Mouse (Mus musculus) layer of hippocampus, adult 2 months (tissue): ENCODE measurements at regions not wholly inside any gene's neighbourhood (a gene's known extent, or its start where the extent isn't known, plus 50 kb on each side); places are given as distances from the start of the nearest gene placed in this dataset.
A peak's percentile ranks its signal among the peaks of the same experiment; 100 is the strongest.

Source experiments
- DNase-seq, 2 experiments: peaks; one replicate each; pipeline ENCODE4 v3.0.0; 2022; ENCODE audit warnings: low spot score in 2 of 2
- H3K27ac ChIP-seq: fragments of 200-600 bp; 2 replicates; pipeline ENCODE4 v1.8.1; 2022
- H3K4me3 ChIP-seq: fragments of 200-600 bp; 2 replicates; pipeline ENCODE4 v1.8.1; 2022; ENCODE audit warnings: mild to moderate bottlenecking
- CTCF ChIP-seq: fragments of 200-600 bp; conservative IDR thresholded peaks from 2 replicates; pipeline ENCODE4 v1.8.1; 2022; ENCODE audit warnings: antibody characterized with exemption, mild to moderate bottlenecking, moderate library complexity

DNA sequence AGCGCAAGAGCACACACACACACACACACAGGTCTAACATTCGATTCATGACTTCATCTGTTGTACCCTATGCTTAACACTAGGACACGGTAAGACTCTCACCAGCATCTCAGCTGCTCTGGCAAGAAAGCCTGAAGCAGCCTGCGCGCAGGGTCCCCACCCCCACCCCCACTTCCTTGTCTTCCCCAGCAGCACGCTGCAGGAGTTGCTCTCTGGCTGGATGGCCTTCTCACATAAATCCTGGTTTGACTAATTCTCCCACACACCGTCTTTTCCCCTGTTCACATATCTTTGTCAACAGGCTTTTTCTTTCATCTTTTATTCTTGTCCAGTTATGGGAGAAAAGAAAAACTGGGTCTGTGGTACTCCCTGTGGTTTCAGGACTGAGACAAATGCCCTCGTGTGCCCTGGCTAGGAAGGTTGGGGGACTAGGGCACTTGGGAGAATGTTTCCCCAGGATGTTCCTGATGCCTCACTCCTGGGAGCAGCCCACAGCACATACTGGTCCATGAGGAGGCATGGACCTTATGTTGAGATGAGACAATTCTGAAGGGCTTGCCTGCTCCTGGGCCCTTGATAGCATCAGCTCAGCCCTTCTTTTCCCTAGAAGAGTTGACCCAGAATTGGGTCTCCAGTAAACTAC, 181.2 kb downstream of the Mreg start:
- no peak for TF ChIP-seq CTCF
- H3K4me3 ChIP-seq, result no peak overlapping the region
- no peak overlapping the region for H3K27ac ChIP-seq
- no peak for DNase-seq

DNA sequence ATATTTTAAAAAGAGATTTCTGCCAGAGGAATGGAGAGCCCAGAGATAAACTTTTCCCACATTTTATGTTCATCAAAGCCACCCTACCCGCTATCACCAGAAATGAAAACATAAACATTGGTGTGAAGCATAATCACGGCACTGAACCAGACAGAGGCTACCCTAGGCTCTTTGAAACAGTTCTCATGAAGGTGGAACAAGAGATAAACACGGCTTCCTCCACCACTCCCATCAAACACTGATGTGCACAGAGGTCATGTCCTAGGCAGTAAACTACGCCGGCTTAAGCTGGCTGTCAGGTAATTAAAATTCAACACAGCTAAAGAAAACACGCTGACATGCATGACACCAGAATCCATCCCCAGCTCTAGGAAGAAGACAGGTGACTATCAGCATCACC, 182.5 kb downstream of the Mreg start:
- TF ChIP-seq CTCF, result no peak
- no peak overlapping the region for H3K27ac ChIP-seq
- no peak overlapping the region for H3K4me3 ChIP-seq

DNA sequence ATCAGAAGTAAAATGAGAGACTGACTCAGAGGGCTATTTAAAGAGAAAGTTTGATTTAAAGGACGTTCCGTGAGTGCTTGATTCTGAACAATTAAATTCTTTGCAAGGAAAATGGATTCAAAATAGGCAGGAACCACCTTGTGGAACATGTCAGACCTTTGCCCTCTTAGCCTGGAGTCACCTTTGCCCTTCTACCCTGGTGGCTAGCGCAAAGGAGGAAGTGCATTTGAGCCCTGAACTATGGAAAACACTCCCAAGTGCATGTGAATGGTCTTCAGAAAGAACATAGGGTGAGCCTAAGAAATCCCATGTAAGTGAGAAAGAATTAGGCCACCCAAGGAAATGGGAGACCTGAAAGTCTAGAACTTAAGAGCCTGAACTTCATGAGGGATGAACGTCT, 185.2 kb downstream of the Mreg start:
- Histone ChIP-seq H3K4me3 (no peak overlapping the region), H3K27ac (no peak overlapping the region)
- TF ChIP-seq CTCF, result no peak
- no peak for DNase-seq

More for the DNA sequence above, 182.5 kb downstream of the Mreg start:
- DNase-seq, result no peak

DNA sequence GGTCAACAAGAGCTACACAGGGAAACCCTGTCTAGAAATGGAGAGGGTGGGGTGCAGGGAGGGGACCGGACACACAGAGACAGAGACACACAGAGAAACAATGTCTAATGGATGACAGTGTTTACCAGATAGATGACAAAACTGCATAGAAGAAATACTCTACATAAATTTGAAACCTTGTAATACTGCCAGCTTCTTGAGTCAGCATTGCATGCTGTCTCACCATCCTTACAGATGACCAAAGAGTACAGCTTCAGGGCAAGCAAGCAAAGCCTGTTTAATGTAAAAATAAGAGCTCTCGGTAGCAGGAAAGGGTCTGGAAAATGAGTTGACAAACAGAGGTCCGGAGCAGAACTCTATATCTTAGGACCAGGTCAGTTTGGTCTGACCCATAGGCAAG, 189.5 kb downstream of the Mreg start:
- TF ChIP-seq CTCF, result no peak
- no peak for DNase-seq
- Histone ChIP-seq H3K4me3 (no peak overlapping the region), H3K27ac (no peak overlapping the region)

DNA sequence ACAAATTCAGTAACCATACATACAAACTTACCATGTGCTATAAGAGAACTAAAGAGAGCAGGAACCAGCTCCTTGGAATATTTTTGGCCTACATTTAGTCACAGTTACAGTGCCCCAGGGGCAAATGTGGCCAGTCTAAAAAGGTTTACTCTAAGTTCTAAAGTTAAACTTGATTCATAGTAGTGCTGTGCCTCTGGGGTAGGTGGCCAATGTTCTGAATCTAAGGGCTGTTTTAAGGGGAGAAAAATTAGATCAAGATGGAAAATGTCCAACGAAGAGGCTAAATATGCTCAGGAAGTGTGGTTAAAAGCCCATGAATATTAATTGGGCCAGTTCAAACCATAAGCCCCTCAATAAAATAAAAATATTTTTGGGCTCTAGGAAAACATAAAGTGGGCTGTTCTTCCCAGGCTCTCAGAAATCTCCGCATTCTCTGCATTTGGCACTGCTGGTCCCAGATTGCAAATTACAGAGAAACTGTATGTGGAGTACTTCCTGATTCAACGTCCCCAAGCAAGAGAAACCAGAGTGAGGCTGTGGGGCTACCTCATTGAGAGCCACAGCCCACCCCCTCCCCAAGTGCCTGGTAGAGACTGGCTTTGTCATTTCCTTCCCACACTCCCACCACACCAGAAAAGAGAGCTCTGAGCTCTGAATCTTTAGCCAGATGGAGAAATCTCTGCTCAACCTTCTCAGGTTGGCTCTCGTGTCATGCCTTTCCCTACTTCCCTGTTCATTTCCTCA, 193.5 kb downstream of the Mreg start:
- no peak overlapping the region for H3K4me3 ChIP-seq
- H3K27ac ChIP-seq, result no peak overlapping the region
- no peak for DNase-seq
- TF ChIP-seq CTCF, result no peak

DNA sequence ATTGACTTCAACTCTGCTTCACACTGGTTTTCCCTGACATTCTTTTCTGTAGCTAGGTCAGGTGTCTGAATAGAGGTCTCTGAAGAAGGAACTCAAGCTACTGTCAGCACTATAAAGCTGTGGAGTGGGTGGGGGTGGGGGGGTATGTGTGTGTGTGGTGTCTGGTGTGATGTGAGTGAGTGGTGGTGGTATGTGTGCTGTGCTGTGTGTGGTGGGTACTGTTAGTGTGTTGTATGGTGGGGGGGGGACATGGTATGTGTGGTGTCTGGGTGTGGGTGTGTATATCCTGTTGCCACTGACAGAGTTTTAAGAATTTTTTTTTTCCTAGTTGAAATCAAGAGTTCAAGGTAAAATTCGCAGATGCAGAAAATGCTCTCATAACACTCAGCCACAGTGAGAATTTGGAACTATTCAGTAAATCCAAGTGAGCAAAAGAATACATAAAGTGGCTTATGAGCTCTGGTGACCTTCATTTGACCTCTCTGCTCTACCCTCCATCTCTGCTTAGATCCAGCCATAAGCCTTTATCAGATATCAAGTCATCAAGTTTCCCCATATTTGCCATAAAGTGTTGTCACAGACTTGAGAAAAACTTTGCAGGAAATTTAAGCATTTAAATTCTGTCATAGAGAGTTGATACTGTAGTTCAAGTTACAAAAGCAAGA, 194.2 kb downstream of the Mreg start:
- DNase-seq, result no peak
- H3K27ac ChIP-seq, result no peak overlapping the region
- no peak for TF ChIP-seq CTCF
- no peak overlapping the region for H3K4me3 ChIP-seq

DNA sequence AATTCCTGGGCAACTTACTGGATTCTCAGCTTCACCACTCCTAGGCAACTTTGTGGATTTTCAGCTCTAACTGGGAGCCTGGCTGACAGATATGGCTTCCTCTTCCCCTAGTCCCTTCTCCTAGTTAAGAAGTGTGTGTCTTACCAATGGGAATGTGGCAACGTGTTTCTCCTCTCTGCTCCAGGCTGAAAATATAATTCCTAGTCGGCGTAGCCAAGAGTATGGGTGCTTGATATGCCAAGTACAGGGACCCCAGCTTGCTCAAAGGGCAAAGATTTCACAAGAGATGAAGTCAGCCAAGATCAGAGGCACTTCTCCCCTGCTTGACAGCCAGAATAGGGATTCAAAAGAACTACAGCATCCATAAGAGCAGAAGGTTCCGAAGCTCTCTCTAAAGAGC, 196.6 kb downstream of the Mreg start:
- no peak for TF ChIP-seq CTCF
- no peak for DNase-seq
- no peak overlapping the region for H3K27ac ChIP-seq
- H3K4me3 ChIP-seq, result no peak overlapping the region

DNA sequence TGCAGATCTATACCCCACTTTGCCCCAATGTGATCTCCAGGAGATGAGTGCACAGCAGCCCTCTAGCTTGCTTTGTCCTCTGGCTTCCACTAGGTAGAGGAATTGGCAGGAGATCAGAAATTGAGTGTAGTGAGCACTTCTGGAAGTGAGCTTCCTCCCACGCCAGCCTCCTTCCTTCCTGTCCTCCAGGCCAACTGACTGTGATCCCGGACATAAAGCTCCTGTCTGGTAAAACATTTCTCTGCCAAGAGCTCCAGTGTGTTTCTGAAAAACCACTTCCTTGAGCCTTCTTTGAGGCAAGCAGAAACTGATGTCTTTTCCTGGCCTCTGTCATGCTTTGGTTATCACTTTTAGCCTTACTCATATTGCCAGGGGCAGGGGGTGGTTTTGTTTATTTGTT, 197.5 kb downstream of the Mreg start:
- Histone ChIP-seq H3K4me3 (no peak overlapping the region), H3K27ac (no peak overlapping the region)
- DNase-seq, result no peak
- no peak for TF ChIP-seq CTCF

DNA sequence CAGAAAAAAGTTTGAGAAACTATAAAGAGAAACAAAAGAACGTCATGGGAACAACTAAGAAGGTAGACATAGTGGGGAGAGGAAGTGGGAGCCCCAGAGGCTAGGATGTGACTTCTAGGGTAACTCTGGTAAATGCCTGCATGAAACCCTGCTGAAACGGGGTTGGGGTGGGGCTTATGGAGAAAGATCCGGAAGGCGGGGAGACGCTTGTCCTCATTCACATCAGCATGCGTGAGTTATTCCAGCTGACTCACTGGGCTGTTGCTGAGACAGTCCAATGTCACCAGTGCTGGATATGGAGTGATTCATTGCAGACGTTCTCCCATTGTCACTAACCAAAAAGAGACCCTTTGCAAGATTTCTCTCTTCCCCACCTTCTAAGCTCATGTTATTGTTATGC, 198.2 kb downstream of the Mreg start:
- no peak for DNase-seq
- no peak for TF ChIP-seq CTCF
- H3K4me3 ChIP-seq, result no peak overlapping the region
- no peak overlapping the region for H3K27ac ChIP-seq

DNA sequence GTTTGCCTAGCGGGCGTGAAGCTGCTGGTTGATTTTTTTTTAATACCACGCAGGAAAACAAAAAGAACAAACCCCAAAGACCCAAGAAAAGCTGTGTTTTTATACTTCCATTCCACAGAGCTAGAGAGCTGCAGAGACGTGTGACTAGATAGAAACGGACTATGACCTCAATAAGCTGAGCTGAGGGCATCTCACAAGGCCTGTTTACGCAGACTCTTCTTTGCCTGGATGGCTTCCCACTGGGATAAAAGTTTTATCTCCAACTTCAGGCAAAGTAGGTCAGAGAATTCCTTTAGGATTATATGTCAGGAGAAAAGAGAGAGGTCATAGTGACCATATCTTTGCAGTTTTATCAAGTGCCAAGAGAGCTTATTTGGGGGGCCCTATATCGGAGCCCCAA, 199.4 kb downstream of the Mreg start:
- no peak overlapping the region for H3K27ac ChIP-seq
- TF ChIP-seq CTCF, result no peak
- no peak overlapping the region for H3K4me3 ChIP-seq
- DNase-seq, result no peak

DNA sequence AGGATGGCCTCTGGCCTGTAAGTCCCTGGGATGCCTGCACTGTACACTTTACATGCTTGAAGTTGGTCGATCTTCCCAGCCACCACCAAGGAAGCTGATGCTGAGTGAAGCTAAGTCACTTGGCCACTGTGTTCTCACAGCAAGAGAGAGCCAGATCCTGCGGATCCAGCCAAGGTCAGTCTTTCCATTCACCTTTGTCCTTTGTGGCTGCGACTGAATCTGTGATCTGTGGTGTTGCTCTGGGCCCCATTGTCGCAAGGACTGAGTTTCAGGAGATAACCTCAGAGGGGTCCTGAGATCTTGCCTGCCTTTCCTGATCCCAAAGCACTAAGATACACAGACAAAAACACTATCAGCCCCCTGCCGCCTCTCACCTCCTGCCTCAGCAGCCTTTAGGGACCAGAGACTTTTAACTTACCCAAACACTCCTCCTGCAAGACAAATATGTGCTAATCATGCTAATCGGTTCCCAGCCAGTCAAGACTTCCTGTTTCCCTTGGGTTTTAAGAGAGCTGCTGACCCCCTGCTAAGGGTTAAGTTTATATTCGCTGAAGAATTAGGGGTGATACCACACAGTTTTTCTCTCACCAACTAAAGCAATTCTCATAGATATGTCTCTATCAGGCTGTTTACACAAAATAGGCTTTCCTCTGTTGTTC, 202.7 kb downstream of the Mreg start:
- no peak for DNase-seq
- Histone ChIP-seq H3K27ac (0 out of 2 replicates have a peak overlapping the region, but pooled peaks have one; percentile 14), H3K4me3 (no peak overlapping the region)
- TF ChIP-seq CTCF, result no peak

DNA sequence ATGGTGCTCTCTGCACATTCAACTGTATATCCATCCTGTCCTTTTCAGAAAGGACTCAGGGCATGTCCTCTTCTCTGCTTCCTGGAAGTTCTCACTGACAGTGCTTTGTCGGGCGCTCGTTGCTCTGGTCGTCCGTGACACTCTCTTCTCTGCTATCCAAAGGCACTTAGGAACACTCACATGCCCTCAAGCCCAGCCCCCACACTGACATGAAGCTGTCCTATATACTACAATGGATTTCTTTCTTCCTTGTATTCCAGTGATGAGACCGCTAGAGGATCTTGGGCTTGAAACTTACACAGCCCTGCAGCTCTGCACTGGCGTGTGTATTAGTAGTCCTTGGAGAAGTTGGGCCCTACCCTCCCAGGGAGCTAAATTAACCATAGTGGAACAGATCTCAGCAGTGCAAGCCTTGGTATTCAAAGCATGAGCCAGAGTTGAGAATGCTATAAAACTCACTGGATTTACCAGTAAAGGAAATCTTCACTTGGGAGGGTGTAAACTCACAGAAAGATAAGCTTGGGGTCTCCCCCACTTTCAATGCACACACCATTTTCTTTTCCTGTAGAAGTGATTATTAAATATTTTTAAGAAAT, 205.3 kb downstream of the Mreg start:
- TF ChIP-seq CTCF, result no peak
- no peak for DNase-seq
- no peak overlapping the region for H3K27ac ChIP-seq
- H3K4me3 ChIP-seq, result no peak overlapping the region

DNA sequence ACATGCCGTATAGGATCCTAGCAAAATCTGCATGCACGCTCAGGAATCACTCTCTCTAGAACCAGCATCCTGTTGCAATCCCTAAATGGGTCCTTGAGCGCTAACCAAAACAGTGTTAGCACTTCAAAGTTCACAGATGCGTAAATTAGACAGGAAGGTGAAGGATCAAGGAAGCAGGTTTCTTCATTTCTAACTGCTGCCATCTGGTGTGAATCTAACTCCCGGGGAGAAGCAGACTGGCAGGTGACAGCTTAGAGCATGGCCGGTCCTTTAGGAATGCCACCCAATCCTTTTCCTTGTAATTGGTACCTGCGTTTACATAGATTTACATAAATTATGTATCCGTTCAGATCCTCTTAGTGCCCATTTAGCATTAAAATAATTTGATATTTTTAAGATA, 206.2 kb downstream of the Mreg start:
- DNase-seq, result no peak
- no peak overlapping the region for H3K4me3 ChIP-seq
- no peak for TF ChIP-seq CTCF
- no peak overlapping the region for H3K27ac ChIP-seq
